Mouse (Mus musculus) MEL (cell line): ENCODE results near the gene Snx32. TPM values are rescaled to one million over a fixed set of nuclear protein-coding genes. Genes with fewer than 3 reads are reported as not detected.

Experiments
- DNase-seq: peaks from one replicate; pipeline ENCODE4 v3.0.0; 2011; ENCODE audit warnings: low read depth, low spot score
- H3K27ac ChIP-seq: 2 replicates; pipeline ENCODE4 v1.5.1; 2012; ENCODE audit warnings: low read depth, mild to moderate bottlenecking, control low read depth, low read length, moderate library complexity; ENCODE audit not compliant: control insufficient read depth
- H3K27me3 ChIP-seq, 2 experiments: fragments of 150-350 bp in 1 of 2; sonication (generic) in 1 of 2; 2 replicates each; pipeline ENCODE4 v1.6.1; 2012; ENCODE audit warnings: low read length in 2 of 2, mild to moderate bottlenecking in 2 of 2, improper control_type of control experiment in 1 of 2, moderate library complexity in 1 of 2; ENCODE audit not compliant: insufficient read depth in 2 of 2, control insufficient read depth in 1 of 2
- H3K36me3 ChIP-seq, 2 experiments: 2 replicates each; pipeline ENCODE4 v1.6.1; 2012 to 2014; ENCODE audit warnings: low read length in 2 of 2, improper control_type of control experiment in 1 of 2, inconsistent platforms in 1 of 2, mild to moderate bottlenecking in 1 of 2; ENCODE audit not compliant: insufficient read depth in 2 of 2, control insufficient read depth in 1 of 2
- H3K4me1 ChIP-seq, 2 experiments: fragments of 150-350 bp in 1 of 2; sonication (generic) in 1 of 2; 2 replicates each; pipeline ENCODE4 v1.6.1; 2012; ENCODE audit warnings: low read length in 2 of 2, improper control_type of control experiment in 1 of 2, mild to moderate bottlenecking in 1 of 2; ENCODE audit not compliant: insufficient read depth in 2 of 2, control insufficient read depth in 1 of 2
- H3K4me3 ChIP-seq, 2 experiments: fragments of 150-350 bp in 1 of 2; sonication (generic) in 1 of 2; 2 replicates each; pipeline ENCODE4 v1.5.1; 2012; ENCODE audit warnings: low read depth in 2 of 2, low read length in 2 of 2, mild to moderate bottlenecking in 2 of 2, moderate library complexity in 2 of 2, control low read depth in 1 of 2, improper control_type of control experiment in 1 of 2; ENCODE audit not compliant: control insufficient read depth in 1 of 2, insufficient read depth in 1 of 2
- H3K79me2 ChIP-seq: 2 replicates; pipeline ENCODE4 v1.6.1; 2012; ENCODE audit warnings: mild to moderate bottlenecking, low read length, moderate library complexity; ENCODE audit not compliant: control insufficient read depth, poor library complexity, insufficient read depth
- H3K9ac ChIP-seq: 2 replicates; pipeline ENCODE4 v1.6.1; 2012; ENCODE audit warnings: low read depth, mild to moderate bottlenecking, control low read depth, low read length, moderate library complexity; ENCODE audit not compliant: control insufficient read depth, poor library complexity, severe bottlenecking
- H3K9me3 ChIP-seq: fragments of 150-350 bp; sonication (generic); replicated peaks from 2 replicates; pipeline ENCODE4 v1.6.1; 2012; ENCODE audit warnings: mild to moderate bottlenecking, low read length, improper control_type of control experiment, moderate library complexity; ENCODE audit not compliant: insufficient read depth
- CHD2 ChIP-seq: IDR thresholded peaks from 2 replicates; pipeline ENCODE4 v1.6.1; 2011; ENCODE audit warnings: low read length, improper control_type of control experiment
- E2F4 ChIP-seq: IDR thresholded peaks from 2 replicates; pipeline ENCODE4 v1.6.1; 2011; ENCODE audit warnings: low read depth, low read length, improper control_type of control experiment, borderline replicate concordance
- ELF1 ChIP-seq: IDR thresholded peaks from 2 replicates; pipeline ENCODE4 v1.6.1; 2014; ENCODE audit warnings: low read depth, mild to moderate bottlenecking, inconsistent platforms, low read length, improper control_type of control experiment, moderate library complexity
- GABPA ChIP-seq: IDR thresholded peaks from 2 replicates; pipeline ENCODE4 v1.6.1; 2012; ENCODE audit warnings: low read depth, mild to moderate bottlenecking, inconsistent platforms, low read length, improper control_type of control experiment, moderate library complexity
- GATA1 ChIP-seq: IDR thresholded peaks from 2 replicates; pipeline ENCODE4 v1.6.1; 2011; ENCODE audit warnings: low read depth, low read length, improper control_type of control experiment
- HCFC1 ChIP-seq: IDR thresholded peaks from 2 replicates; pipeline ENCODE4 v1.6.1; 2012; ENCODE audit warnings: low read depth, mild to moderate bottlenecking, inconsistent platforms, low read length, improper control_type of control experiment, moderate library complexity
- MAZ ChIP-seq: IDR thresholded peaks from 2 replicates; pipeline ENCODE4 v1.6.1; 2012; ENCODE audit warnings: low read depth, mild to moderate bottlenecking, inconsistent platforms, low read length, improper control_type of control experiment
- MEF2A ChIP-seq: IDR thresholded peaks from 2 replicates; pipeline ENCODE4 v1.6.1; 2014; ENCODE audit warnings: low read depth, mild to moderate bottlenecking, inconsistent platforms, low read length, improper control_type of control experiment; ENCODE audit not compliant: poor library complexity, insufficient replicate concordance, severe bottlenecking; ENCODE audit errors: extremely low read depth
- MXI1 ChIP-seq: IDR thresholded peaks from 2 replicates; pipeline ENCODE4 v1.6.1; 2011; ENCODE audit warnings: mild to moderate bottlenecking, low read depth, low read length, improper control_type of control experiment
- MYB ChIP-seq: IDR thresholded peaks from 2 replicates; pipeline ENCODE4 v1.6.1; 2011; ENCODE audit warnings: mild to moderate bottlenecking, low read depth, low read length, improper control_type of control experiment
- MYC ChIP-seq: IDR thresholded peaks from 2 replicates; pipeline ENCODE4 v1.6.1; 2011; ENCODE audit warnings: low read depth, mild to moderate bottlenecking, low read length, improper control_type of control experiment, moderate library complexity
- NELFE ChIP-seq: IDR thresholded peaks from 2 replicates; pipeline ENCODE4 v1.6.1; 2011; ENCODE audit warnings: low read depth, low read length, improper control_type of control experiment
- POLR2AphosphoS2 ChIP-seq: IDR thresholded peaks from 2 replicates; pipeline ENCODE4 v1.6.1; 2011; ENCODE audit warnings: low read length, improper control_type of control experiment
- POLR2AphosphoS5 ChIP-seq: IDR thresholded peaks from 2 replicates; pipeline ENCODE4 v1.6.1; 2012; ENCODE audit warnings: low read depth, borderline replicate concordance, mild to moderate bottlenecking, inconsistent platforms, low read length, moderate library complexity, mixed read lengths
- RCOR1 ChIP-seq: IDR thresholded peaks from 2 replicates; pipeline ENCODE4 v1.6.1; 2012; ENCODE audit warnings: low read depth, mild to moderate bottlenecking, inconsistent platforms, low read length, improper control_type of control experiment
- SIN3A ChIP-seq: IDR thresholded peaks from 2 replicates; pipeline ENCODE4 v1.6.1; 2012; ENCODE audit warnings: low read length, improper control_type of control experiment, inconsistent platforms
- SMC3 ChIP-seq: IDR thresholded peaks from 2 replicates; pipeline ENCODE4 v1.6.1; 2011; ENCODE audit warnings: low read depth, low read length, improper control_type of control experiment
- TAL1 ChIP-seq: IDR thresholded peaks from 2 replicates; pipeline ENCODE4 v1.6.1; 2012; ENCODE audit warnings: mild to moderate bottlenecking, inconsistent platforms, low read length, moderate library complexity, mixed read lengths
- UBTF ChIP-seq: IDR thresholded peaks from 2 replicates; pipeline ENCODE4 v1.6.1; 2012; ENCODE audit warnings: low read depth, mild to moderate bottlenecking, inconsistent platforms, low read length, improper control_type of control experiment, moderate library complexity, borderline replicate concordance; ENCODE audit not compliant: insufficient read depth
- ZC3H11A ChIP-seq: IDR thresholded peaks from 2 replicates; pipeline ENCODE4 v1.6.1; 2012; ENCODE audit warnings: low read depth, mild to moderate bottlenecking, inconsistent platforms, low read length, improper control_type of control experiment
- ZKSCAN1 ChIP-seq: IDR thresholded peaks from 2 replicates; pipeline ENCODE4 v1.6.1; 2012; ENCODE audit warnings: low read depth, mild to moderate bottlenecking, inconsistent platforms, low read length, improper control_type of control experiment, moderate library complexity
- ZMIZ1 ChIP-seq: IDR thresholded peaks from 2 replicates; pipeline ENCODE4 v1.6.1; 2012; ENCODE audit warnings: low read depth, mild to moderate bottlenecking, inconsistent platforms, low read length, improper control_type of control experiment, moderate library complexity
- ZNF384 ChIP-seq: IDR thresholded peaks from 2 replicates; pipeline ENCODE4 v1.6.1; 2012; ENCODE audit warnings: low read depth, mild to moderate bottlenecking, inconsistent platforms, low read length, improper control_type of control experiment
- polyA plus RNA-seq, 2 experiments: library from polyadenylated mRNA; stranded (reverse) in 1 of 2; unstranded in 1 of 2; fragments of >175 nt in 1 of 2; fragments of >200 nt in 1 of 2; gene quantifications; 2 replicates each; pipeline versions ENCODE4 v1.2.1 to v1.2.4; 2012; ENCODE audit warnings: low replicate concordance in 2 of 2, low read depth in 1 of 2; ENCODE audit not compliant: insufficient read length in 2 of 2, insufficient read depth in 1 of 2, missing spikeins in 1 of 2
- total RNA-seq: library from RNA; depleted of rRNA; stranded (reverse); fragments of 300-350 nt; gene quantifications from 2 replicates; pipeline ENCODE4 v1.2.3, GENCODE M21; 2012

Snx32 gene
- total and polyA plus RNA-seq, 3 experiments, result 1.3 to 2.6 TPM; not detected in 1

DNA sequence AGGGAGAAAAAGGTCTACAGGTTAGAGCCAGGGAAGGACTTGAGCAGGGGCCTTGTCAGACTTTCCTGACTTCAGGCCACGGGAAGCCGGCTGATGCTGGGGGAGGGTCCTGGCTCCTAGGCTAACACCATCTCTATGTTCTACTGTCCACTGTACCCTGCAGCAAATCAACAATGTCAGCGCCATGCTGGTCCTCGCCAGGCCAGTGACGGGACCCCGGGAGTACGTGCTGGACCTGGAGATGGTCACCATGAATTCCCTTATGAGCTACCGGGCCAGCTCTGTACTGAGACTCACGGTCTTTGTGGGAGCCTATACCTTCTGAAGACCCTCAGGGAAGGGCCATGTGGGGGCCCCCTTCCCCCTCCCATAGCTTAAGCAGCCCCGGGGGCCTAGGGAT, 28.9 kb downstream of the Snx32 start:
- H3K27ac ChIP-seq, result no peak overlapping the region
- H3K27me3 ChIP-seq, result no peaks in the 10 kb centered on the region
- no peak for DNase-seq
- H3K4me3 ChIP-seq, result no peak overlapping the region
- no peaks in the 10 kb centered on the region for H3K36me3 ChIP-seq
- no peaks in the 10 kb centered on the region for H3K9me3 ChIP-seq
- no peak for TF ChIP-seq MYB
- TF ChIP-seq UBTF, result no peak
- no peak for TF ChIP-seq GABPA
- no peak for TF ChIP-seq MXI1
- TF ChIP-seq POLR2AphosphoS5, result no peak
- no peak for TF ChIP-seq RCOR1
- no peak for TF ChIP-seq MEF2A
- no peak for TF ChIP-seq TAL1
- no peak for TF ChIP-seq POLR2AphosphoS2
- TF ChIP-seq ZC3H11A, result no peak
- TF ChIP-seq HCFC1, result no peak
- no peak for TF ChIP-seq ZKSCAN1
- no peak for TF ChIP-seq MAZ
- TF ChIP-seq ELF1, result no peak
- TF ChIP-seq E2F4, result no peak
- TF ChIP-seq GATA1, result no peak
- TF ChIP-seq ZMIZ1, result no peak
- TF ChIP-seq NELFE, result no peak
- TF ChIP-seq, all 39 proteins: peak for 0
- Histone ChIP-seq H3K79me2 (no peaks in the 10 kb centered on the region), H3K4me1 (no peaks in the 10 kb centered on the region), H3K9ac (no peak overlapping the region)

- Histone ChIP-seq H3K9me3 (no peaks in the 10 kb centered on the region), H3K27ac (no peak overlapping the region), H3K79me2 (no peaks in the 10 kb centered on the region), H3K36me3 (no peaks in the 10 kb centered on the region), H3K4me1 (no peaks in the 10 kb centered on the region), H3K27me3 (no peaks in the 10 kb centered on the region), H3K9ac (no peak overlapping the region), H3K4me3 (no peak overlapping the region)
- DNase-seq, result no peak
- TF ChIP-seq NELFE (no peak), MAZ (no peak), MYC (no peak), UBTF (no peak), MEF2A (no peak), SIN3A (no peak), SMC3 (no peak), ZNF384 (no peak), RCOR1 (no peak), POLR2AphosphoS5 (no peak), ELF1 (no peak), ZMIZ1 (no peak), CHD2 (no peak)
Observed at GRCm38 (mm10) chr19:5480016-5480415, 30.3 kb downstream of the Snx32 start.
